Mouse (Mus musculus): ENCODE measurements around the gene Ebf1. TPM values are rescaled to one million over a fixed set of nuclear protein-coding genes. Genes with fewer than 3 reads are reported as not detected.
A peak's percentile ranks its signal among the peaks of the same experiment; 100 is the strongest.

Gene Ebf1
- polyA plus RNA-seq, 1 experiment from 2014 or later, result 95.7 TPM

- H3K9ac ChIP-seq (replicated peaks), result no peak overlapping the region
- WGBS, result 87% methylated on average over 8 of the region's 8 CpGs
- no peak for ATAC-seq (ENCODE audit: insufficient number of reproducible peaks, insufficient read depth, low FRiP score, low TSS enrichment, low read depth)
Observed at GRCm38 (mm10) chr11:44606881-44607280, 10.2 kb upstream of the Ebf1 start.

GRCm38 (mm10) chr11:44608646-44609045 lies 8.5 kb upstream of the Ebf1 start:
- ATAC-seq (ENCODE audit: insufficient number of reproducible peaks, insufficient read depth, low FRiP score, low TSS enrichment, low read depth), result no peak
- H3K27ac ChIP-seq, result no peak overlapping the region
- H3K36me3 ChIP-seq, result no peaks in the 10 kb centered on the region
- H3K9me3 ChIP-seq, result no peaks in the 10 kb centered on the region
- H3K9ac ChIP-seq (replicated peaks), result no peak overlapping the region
- H3K27me3 ChIP-seq, result peaks cover 32% of the 10 kb centered on the region
- no peak overlapping the region for H3K4me2 ChIP-seq
- peaks cover 26% of the 10 kb centered on the region for H3K4me1 ChIP-seq (replicated peaks)
- WGBS, result 84% methylated on average over 11 of the region's 11 CpGs
- H3K4me3 ChIP-seq (replicated peaks), result no peak overlapping the region

More at GRCm38 (mm10) chr11:44606881-44607280, 10.2 kb upstream of the Ebf1 start:
- Histone ChIP-seq H3K4me3 (replicated peaks) (no peak overlapping the region), H3K36me3 (no peaks in the 10 kb centered on the region), H3K4me1 (replicated peaks) (peaks cover 9% of the 10 kb centered on the region), H3K9me3 (no peaks in the 10 kb centered on the region), H3K4me2 (no peak overlapping the region), H3K27me3 (peaks cover 15% of the 10 kb centered on the region), H3K27ac (no peak overlapping the region)

- Histone ChIP-seq H3K9me3 (no peaks in the 10 kb centered on the region), H3K27me3 (peaks cover 53% of the 10 kb centered on the region), H3K9ac (replicated peaks) (peak overlapping the region; percentile 51), H3K4me2 (peak overlapping the region; percentile 84), H3K36me3 (no peaks in the 10 kb centered on the region), H3K27ac (peak overlapping the region; percentile 69), H3K4me3 (replicated peaks) (peak overlapping the region; percentile 40), H3K4me1 (replicated peaks) (peaks cover 40% of the 10 kb centered on the region)
- WGBS, result under 1% methylated on average over 45 of the region's 45 CpGs
- peak; percentile 52; the same call in 1 of the 2 replicates for ATAC-seq (ENCODE audit: insufficient number of reproducible peaks, insufficient read depth, low FRiP score, low TSS enrichment, low read depth)
Observed at GRCm38 (mm10) chr11:44610971-44611781, 5.9 kb upstream of the Ebf1 start.

GRCm38 (mm10) chr11:44612156-44612555 lies 5.0 kb upstream of the Ebf1 start:
- Histone ChIP-seq H3K9ac (replicated peaks) (no peak overlapping the region), H3K36me3 (no peaks in the 10 kb centered on the region), H3K27ac (no peak overlapping the region), H3K9me3 (no peaks in the 10 kb centered on the region), H3K27me3 (peaks cover 61% of the 10 kb centered on the region), H3K4me2 (peak overlapping the region; percentile 84), H3K4me1 (replicated peaks) (peaks cover 46% of the 10 kb centered on the region), H3K4me3 (replicated peaks) (no peak overlapping the region)
- no peak for ATAC-seq (ENCODE audit: insufficient number of reproducible peaks, insufficient read depth, low FRiP score, low TSS enrichment, low read depth)
- WGBS, result 6% methylated on average over 10 of the region's 10 CpGs

GRCm38 (mm10) chr11:44612681-44613410 lies 4.3 kb upstream of the Ebf1 start:
- H3K9ac ChIP-seq (replicated peaks), result peak overlapping the region; percentile 45
- WGBS, result 2% methylated on average over 38 of the region's 38 CpGs
- peaks cover 46% of the 10 kb centered on the region for H3K4me1 ChIP-seq (replicated peaks)
- H3K9me3 ChIP-seq, result no peaks in the 10 kb centered on the region
- ATAC-seq (ENCODE audit: insufficient number of reproducible peaks, insufficient read depth, low FRiP score, low TSS enrichment, low read depth), result no peak
- peaks cover 61% of the 10 kb centered on the region for H3K27me3 ChIP-seq
- no peaks in the 10 kb centered on the region for H3K36me3 ChIP-seq
- H3K27ac ChIP-seq, result no peak overlapping the region
- peak overlapping the region; percentile 36 for H3K4me3 ChIP-seq (replicated peaks)
- peak overlapping the region; percentile 84 for H3K4me2 ChIP-seq

GRCm38 (mm10) chr11:44613411-44614180 lies 3.5 kb upstream of the Ebf1 start:
- Histone ChIP-seq H3K27me3 (peaks cover 54% of the 10 kb centered on the region), H3K4me2 (peak overlapping the region; percentile 84), H3K9ac (replicated peaks) (peak overlapping the region; percentile 45), H3K36me3 (no peaks in the 10 kb centered on the region), H3K4me1 (replicated peaks) (peaks cover 46% of the 10 kb centered on the region), H3K27ac (no peak overlapping the region), H3K4me3 (replicated peaks) (peak overlapping the region; percentile 36), H3K9me3 (no peaks in the 10 kb centered on the region)
- no peak for ATAC-seq (ENCODE audit: insufficient number of reproducible peaks, insufficient read depth, low FRiP score, low TSS enrichment, low read depth)
- WGBS, result 4% methylated on average over 14 of the region's 14 CpGs

- Histone ChIP-seq H3K27me3 (peaks cover 74% of the 10 kb centered on the region), H3K4me1 (replicated peaks) (peaks cover 54% of the 10 kb centered on the region), H3K9ac (replicated peaks) (peak overlapping the region; percentile 66), H3K27ac (peak overlapping the region; percentile 80), H3K4me3 (replicated peaks) (peak overlapping the region; percentile 76), H3K4me2 (peak overlapping the region; percentile 82), H3K9me3 (no peaks in the 10 kb centered on the region), H3K36me3 (peaks cover 3% of the 10 kb centered on the region; the same call in 1 of the 2 replicates)
- no peak for ATAC-seq (ENCODE audit: insufficient number of reproducible peaks, insufficient read depth, low FRiP score, low TSS enrichment, low read depth)
- 9% methylated on average over 18 of the region's 18 CpGs for WGBS
Observed at GRCm38 (mm10) chr11:44616078-44616787, 884 bp upstream of the Ebf1 start.

- no peaks in the 10 kb centered on the region for H3K9me3 ChIP-seq
- H3K36me3 ChIP-seq, result peaks cover 14% of the 10 kb centered on the region; the same call in 1 of the 2 replicates
- peak overlapping the region; percentile 96 for H3K9ac ChIP-seq (replicated peaks)
- H3K4me1 ChIP-seq (replicated peaks), result peaks cover 48% of the 10 kb centered on the region
- peak overlapping the region; percentile 82 for H3K4me2 ChIP-seq
- H3K27me3 ChIP-seq, result peaks cover 63% of the 10 kb centered on the region
- no peak for ATAC-seq (ENCODE audit: insufficient number of reproducible peaks, insufficient read depth, low FRiP score, low TSS enrichment, low read depth)
- peak overlapping the region; percentile 76 for H3K4me3 ChIP-seq (replicated peaks)
- H3K27ac ChIP-seq, result peak overlapping the region; percentile 98
- WGBS, result under 1% methylated on average over 55 of the region's 55 CpGs
Observed at GRCm38 (mm10) chr11:44617734-44618586, 843 bp downstream of the Ebf1 start.

GRCm38 (mm10) chr11:44619131-44619886 lies 2.2 kb downstream of the Ebf1 start:
- WGBS, result 1% methylated on average over 13 of the region's 15 CpGs
- Histone ChIP-seq H3K27ac (peak overlapping the region; percentile 98), H3K4me2 (peak overlapping the region; percentile 82), H3K4me1 (replicated peaks) (peaks cover 38% of the 10 kb centered on the region), H3K27me3 (peaks cover 50% of the 10 kb centered on the region), H3K9me3 (no peaks in the 10 kb centered on the region), H3K36me3 (peaks cover 15% of the 10 kb centered on the region; the same call in 1 of the 2 replicates), H3K9ac (replicated peaks) (peak overlapping the region; percentile 96), H3K4me3 (replicated peaks) (peak overlapping the region; percentile 76)
- ATAC-seq (ENCODE audit: insufficient number of reproducible peaks, insufficient read depth, low FRiP score, low TSS enrichment, low read depth), result no peak

All from limb, embryonic 12.5 days (tissue).